Mouse (Mus musculus): ENCODE results near the gene Fbxw14.
"Not testable (repeated sequence)": the region's sequence is repeated elsewhere in the genome, so short reads cannot be mapped to it uniquely, and the experiment has no call there.

The Fbxw14 gene

GRCm38 (mm10) chr9:109287576-109287975 is at the start of gene Fbxw14:
Gene Fbxw14, minus strand, starts transcription at chr9:109287676.
- in situ Hi-C loops (cut with MboI, MseI), result not testable (repeated sequence)

- in situ Hi-C loops (cut with MboI, MseI), result no loop called here
Observed at GRCm38 (mm10) chr9:109263041-109263440, 24.4 kb downstream of the Fbxw14 start.

- in situ Hi-C loops (cut with MboI, MseI), result no loop called here
Observed at GRCm38 (mm10) chr9:109234654-109235053, 52.8 kb downstream of the Fbxw14 start, which contains the start of gene Fbxw20. Gene Fbxw20, minus strand, starts transcription at chr9:109234754.
